Mouse (Mus musculus) liver, postnatal 0 days (tissue): ENCODE data around the gene Cox20.

ENCODE experiments used
- CTCF ChIP-seq: sonication (generic); IDR thresholded peaks from 2 replicates; pipeline ENCODE4 v1.5.1; 2016; ENCODE audit warnings: antibody characterized with exemption, low read depth
- EP300 ChIP-seq: IDR thresholded peaks from 2 replicates; pipeline ENCODE4 v1.6.1; 2016; ENCODE audit warnings: antibody characterized with exemption, low read depth, mild to moderate bottlenecking

GRCm38 (mm10) chr1:178270635-178271034 lies 48.3 kb upstream of the Cox20 start:
- TF ChIP-seq CTCF: no peak
- TF ChIP-seq EP300: no peak
